Mouse (Mus musculus) liver, adult 2 months (tissue): ENCODE results near the gene Cd82.

ENCODE experiments used
- CTCF ChIP-seq: fragments of 200-500 bp; IDR thresholded peaks from 2 replicates; pipeline ENCODE4 v1.5.1; 2011; ENCODE audit warnings: low read depth, low read length, control low read depth
- POLR2A ChIP-seq: fragments of 200-500 bp; IDR thresholded peaks from 2 replicates; pipeline ENCODE4 v1.6.1; 2011; ENCODE audit warnings: low read length, control low read depth; ENCODE audit not compliant: insufficient read depth; ENCODE audit errors: extremely low read depth

GRCm38 (mm10) chr2:93444280-93444679 is 18.7 kb downstream of the Cd82 start:
- no peak for TF ChIP-seq POLR2A
- no peak for TF ChIP-seq CTCF
